Mouse (Mus musculus): ENCODE results near the gene Nfatc3. TPM values are rescaled to one million over a fixed set of nuclear protein-coding genes. Genes with fewer than 3 reads are reported as not detected.
A peak's percentile ranks its signal among the peaks of the same experiment; 100 is the strongest.

The Nfatc3 gene
- polyA plus RNA-seq, 1 experiment from 2014 or later: 7.8 TPM

DNA sequence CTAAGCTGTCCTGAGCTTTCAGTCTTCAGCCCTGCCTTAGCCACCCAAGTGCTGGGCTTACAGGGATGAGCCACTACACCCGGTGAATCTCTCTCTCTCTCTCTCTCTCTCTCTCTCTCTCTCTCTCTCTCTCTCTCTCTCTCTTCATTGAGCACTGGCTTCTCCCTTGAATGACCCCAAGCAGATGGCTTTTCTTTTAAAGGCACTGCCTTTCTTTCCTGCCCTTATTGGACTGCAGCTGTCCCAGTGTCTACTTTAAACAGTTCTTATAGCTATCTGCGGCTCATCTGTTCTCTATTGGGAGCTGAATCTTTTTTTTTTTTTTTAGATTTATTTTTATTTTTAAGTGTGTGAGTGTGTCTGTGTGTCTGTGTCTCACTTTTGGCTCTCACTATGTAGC lies 15.6 kb upstream of the Nfatc3 start:
- Histone ChIP-seq H3K27me3 (replicated peaks) (no peaks in the 10 kb centered on the region), H3K9me3 (no peaks in the 10 kb centered on the region), H3K4me1 (no peaks in the 10 kb centered on the region), H3K4me2 (no peak overlapping the region), H3K9ac (no peak overlapping the region), H3K4me3 (replicated peaks) (no peak overlapping the region), H3K36me3 (0 out of 2 replicates have a peak, but pooled peaks cover 3% of the 10 kb centered on the region), H3K27ac (no peak overlapping the region)
- 64% methylated on average over 2 of the region's 2 CpGs for WGBS
- no peak for ATAC-seq (ENCODE audit: insufficient read depth, low FRiP score, low read depth)

DNA sequence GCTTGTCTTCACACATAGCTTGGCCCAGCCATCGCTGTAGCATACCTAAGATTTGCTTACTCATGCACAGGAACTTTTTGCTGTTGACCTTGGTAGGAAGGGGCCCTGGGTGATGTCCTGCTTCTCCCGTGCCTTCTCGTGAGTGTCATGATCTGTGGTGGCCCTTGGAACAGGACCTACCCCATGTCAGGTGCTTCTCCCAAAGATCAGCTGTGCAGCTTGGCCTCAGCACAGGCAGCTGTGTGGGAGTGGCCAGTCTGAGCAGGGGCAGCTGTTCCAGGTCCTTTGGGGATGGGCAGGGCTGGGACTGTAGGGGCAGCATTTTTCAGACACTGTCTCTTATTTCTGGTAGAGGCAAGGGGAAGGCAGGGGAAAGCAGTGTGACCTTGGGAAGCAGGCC lies 14.5 kb upstream of the Nfatc3 start:
- Histone ChIP-seq H3K4me2 (no peak overlapping the region), H3K27ac (no peak overlapping the region), H3K9ac (no peak overlapping the region), H3K4me1 (no peaks in the 10 kb centered on the region), H3K36me3 (0 out of 2 replicates have a peak, but pooled peaks cover 3% of the 10 kb centered on the region), H3K9me3 (no peaks in the 10 kb centered on the region), H3K27me3 (replicated peaks) (no peaks in the 10 kb centered on the region), H3K4me3 (replicated peaks) (no peak overlapping the region)
- ATAC-seq (ENCODE audit: insufficient read depth, low FRiP score, low read depth): no peak
- WGBS: 62% methylated on average over 3 of the region's 3 CpGs

GRCm38 (mm10) chr8:106046872-106047559 lies 11.6 kb upstream of the Nfatc3 start:
- 90% methylated on average over 11 of the region's 11 CpGs for WGBS

DNA sequence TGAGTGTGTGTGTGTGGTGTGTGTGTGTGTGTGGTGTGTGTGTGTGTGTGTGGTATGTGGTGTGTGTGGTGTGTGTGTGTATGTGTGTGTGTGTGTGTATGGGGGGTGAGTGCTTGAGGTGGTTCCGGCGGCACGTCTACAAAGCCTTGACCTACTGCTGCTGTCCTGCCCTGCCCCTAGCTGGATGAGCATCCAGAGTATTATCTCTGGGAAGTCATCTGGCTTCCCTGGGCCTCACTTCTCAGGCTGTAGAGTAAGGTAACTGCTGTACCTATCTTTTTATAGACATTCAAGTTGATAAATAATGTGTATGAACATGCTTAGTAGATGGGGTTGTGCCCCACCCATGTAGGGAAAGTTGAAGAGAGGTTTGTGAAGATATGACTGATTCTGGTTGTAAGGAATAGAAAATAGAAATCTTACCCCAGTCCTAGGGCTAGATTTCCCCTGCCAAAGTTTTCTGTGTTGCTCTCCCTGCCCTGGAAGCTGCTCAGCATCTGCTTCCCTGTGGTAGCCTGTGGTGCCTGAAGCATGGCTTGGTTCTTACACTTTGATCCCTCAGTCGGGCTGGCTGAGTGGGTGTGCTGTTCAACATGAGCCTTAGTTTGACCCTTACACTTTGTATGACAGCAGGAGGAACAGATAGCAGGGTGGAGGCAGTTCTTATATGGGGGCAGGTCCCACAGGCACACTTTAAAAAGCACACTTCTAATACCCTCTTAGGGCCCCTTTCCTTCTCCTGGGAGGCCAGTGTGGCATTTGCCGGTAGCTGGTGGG lies 10.6 kb upstream of the Nfatc3 start:
- H3K27ac ChIP-seq: no peak overlapping the region

More at GRCm38 (mm10) chr8:106046872-106047559, 11.6 kb upstream of the Nfatc3 start:
- Histone ChIP-seq H3K4me3 (replicated peaks) (no peak overlapping the region), H3K9ac (no peak overlapping the region), H3K36me3 (0 out of 2 replicates have a peak, but pooled peaks cover 12% of the 10 kb centered on the region), H3K27me3 (replicated peaks) (no peaks in the 10 kb centered on the region), H3K4me2 (no peak overlapping the region), H3K9me3 (no peaks in the 10 kb centered on the region), H3K27ac (no peak overlapping the region), H3K4me1 (no peaks in the 10 kb centered on the region)
- ATAC-seq (ENCODE audit: insufficient read depth, low FRiP score, low read depth): no peak; the same call in 1 of the 2 replicates

GRCm38 (mm10) chr8:106049840-106050239 lies 8.8 kb upstream of the Nfatc3 start:
- no peak overlapping the region for H3K27ac ChIP-seq
- no peak overlapping the region for H3K4me3 ChIP-seq (replicated peaks)
- H3K9ac ChIP-seq: no peak overlapping the region
- H3K36me3 ChIP-seq: 0 out of 2 replicates have a peak, but pooled peaks cover 12% of the 10 kb centered on the region
- 80% methylated on average over 6 of the region's 6 CpGs for WGBS
- 0 out of 2 replicates have a peak, but pooled peaks cover 4% of the 10 kb centered on the region for H3K4me1 ChIP-seq
- H3K9me3 ChIP-seq: no peaks in the 10 kb centered on the region
- H3K27me3 ChIP-seq (replicated peaks): no peaks in the 10 kb centered on the region
- H3K4me2 ChIP-seq: no peak overlapping the region
- ATAC-seq (ENCODE audit: insufficient read depth, low FRiP score, low read depth): no peak

More for the DNA sequence above, 10.6 kb upstream of the Nfatc3 start:
- Histone ChIP-seq H3K36me3 (0 out of 2 replicates have a peak, but pooled peaks cover 12% of the 10 kb centered on the region), H3K9me3 (no peaks in the 10 kb centered on the region), H3K9ac (no peak overlapping the region), H3K27me3 (replicated peaks) (no peaks in the 10 kb centered on the region), H3K4me3 (replicated peaks) (no peak overlapping the region), H3K4me2 (no peak overlapping the region), H3K4me1 (no peaks in the 10 kb centered on the region)
- ATAC-seq (ENCODE audit: insufficient read depth, low FRiP score, low read depth): no peak
- 88% methylated on average over 5 of the region's 5 CpGs for WGBS

DNA sequence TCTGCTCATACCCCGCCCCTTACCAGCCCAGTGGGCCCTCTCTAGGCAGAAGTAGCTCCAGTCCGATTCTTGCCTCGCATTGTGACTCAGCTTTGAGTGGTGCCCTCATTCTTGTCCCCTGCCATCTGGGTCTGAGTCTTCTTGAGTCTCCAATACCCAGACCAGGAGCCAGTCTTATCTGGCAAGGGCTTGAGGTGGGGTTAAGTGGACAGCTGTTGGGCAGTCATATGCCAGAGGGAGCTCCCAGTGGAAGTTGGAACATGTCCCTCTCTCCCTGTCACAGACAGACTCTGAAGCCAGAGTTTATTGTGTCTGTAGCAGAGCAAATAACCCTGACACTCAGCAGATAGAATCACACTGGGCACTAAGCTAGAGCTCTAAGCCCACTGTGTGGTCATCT lies 7.6 kb upstream of the Nfatc3 start:
- H3K36me3 ChIP-seq: 0 out of 2 replicates have a peak, but pooled peaks cover 10% of the 10 kb centered on the region
- H3K27ac ChIP-seq: no peak overlapping the region
- ATAC-seq (ENCODE audit: insufficient read depth, low FRiP score, low read depth): no peak
- H3K4me1 ChIP-seq: 0 out of 2 replicates have a peak, but pooled peaks cover 8% of the 10 kb centered on the region
- no peak overlapping the region for H3K9ac ChIP-seq
- H3K9me3 ChIP-seq: no peaks in the 10 kb centered on the region
- no peaks in the 10 kb centered on the region for H3K27me3 ChIP-seq (replicated peaks)
- H3K4me3 ChIP-seq (replicated peaks): no peak overlapping the region
- no peak overlapping the region for H3K4me2 ChIP-seq
- WGBS: 91% methylated on average over 3 of the region's 3 CpGs

DNA sequence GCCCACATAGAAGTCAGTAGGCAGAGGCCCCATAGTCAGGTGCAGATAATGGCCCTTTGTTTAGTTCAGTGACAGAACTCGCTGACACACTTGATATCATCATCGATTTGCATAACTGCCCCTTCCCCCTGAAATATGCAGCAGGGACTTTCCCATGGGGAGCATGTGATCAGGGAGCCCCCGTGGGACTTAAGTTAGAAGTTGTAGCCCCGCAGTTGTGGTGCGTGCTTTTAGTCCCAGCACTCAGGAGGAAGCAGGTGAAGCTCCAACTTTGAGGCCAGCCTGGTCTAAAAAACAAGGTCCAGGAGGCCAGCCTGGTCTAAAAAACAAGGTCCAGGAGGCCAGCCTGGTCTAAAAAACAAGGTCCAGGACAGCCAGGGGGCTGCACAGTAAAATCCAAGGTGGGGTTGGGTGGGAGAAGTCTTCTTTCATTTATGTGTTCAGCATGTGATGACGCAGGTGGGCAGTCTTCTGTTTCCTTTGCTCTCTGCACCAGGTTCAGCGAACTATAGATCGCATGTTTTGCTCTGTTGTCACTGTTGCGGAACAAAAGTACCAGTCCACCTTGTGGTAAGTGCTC lies 6.0 kb upstream of the Nfatc3 start:
- ATAC-seq (ENCODE audit: insufficient read depth, low FRiP score, low read depth): no peak
- no peaks in the 10 kb centered on the region for H3K27me3 ChIP-seq (replicated peaks)
- H3K4me3 ChIP-seq (replicated peaks): no peak overlapping the region
- 0 out of 2 replicates have a peak, but pooled peaks cover 8% of the 10 kb centered on the region for H3K4me1 ChIP-seq
- no peak overlapping the region for H3K4me2 ChIP-seq
- H3K27ac ChIP-seq: no peak overlapping the region
- H3K9me3 ChIP-seq: no peaks in the 10 kb centered on the region
- no peak overlapping the region for H3K9ac ChIP-seq
- 0 out of 2 replicates have a peak, but pooled peaks cover 10% of the 10 kb centered on the region for H3K36me3 ChIP-seq
- WGBS: 86% methylated on average over 9 of the region's 9 CpGs

DNA sequence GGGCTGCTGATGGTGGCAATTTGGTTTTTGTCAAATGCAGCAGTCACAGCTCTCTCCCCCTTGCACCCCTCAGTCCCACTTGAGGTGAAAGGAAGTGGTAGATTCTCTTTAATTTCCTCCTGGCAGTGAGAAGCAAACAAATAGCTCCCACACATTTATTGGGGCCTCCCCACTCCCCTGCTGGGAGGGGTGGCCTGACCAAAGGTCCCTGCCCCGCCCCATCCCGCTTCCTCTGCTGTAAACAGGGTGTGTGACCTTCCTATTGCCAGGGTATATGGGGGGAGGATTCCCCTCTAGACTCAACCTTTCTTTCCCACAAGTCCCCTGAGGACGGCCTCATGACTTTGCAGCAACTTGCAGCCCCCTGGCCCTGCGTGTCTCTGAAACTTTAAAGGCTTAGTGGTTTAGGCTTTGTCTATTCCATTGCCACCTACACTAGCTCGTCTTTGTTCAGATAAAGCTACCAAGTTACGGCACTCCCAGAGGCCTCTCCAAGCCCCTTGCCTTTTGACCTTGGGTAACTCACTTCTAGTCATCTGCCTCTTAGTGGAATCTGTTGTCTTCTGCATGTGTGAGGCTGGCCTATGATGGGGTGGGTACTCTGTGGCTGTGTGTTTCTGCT lies 4.3 kb upstream of the Nfatc3 start:
- Histone ChIP-seq H3K4me1 (peaks cover 16% of the 10 kb centered on the region), H3K9me3 (no peaks in the 10 kb centered on the region), H3K27ac (peak overlapping the region; percentile 57; the same call in 1 of the 2 replicates), H3K27me3 (replicated peaks) (no peaks in the 10 kb centered on the region), H3K9ac (no peak overlapping the region), H3K4me3 (replicated peaks) (no peak overlapping the region), H3K4me2 (no peak overlapping the region), H3K36me3 (0 out of 2 replicates have a peak, but pooled peaks cover 10% of the 10 kb centered on the region)
- no peak for ATAC-seq (ENCODE audit: insufficient read depth, low FRiP score, low read depth)
- 39% methylated on average over 6 of the region's 6 CpGs for WGBS

DNA sequence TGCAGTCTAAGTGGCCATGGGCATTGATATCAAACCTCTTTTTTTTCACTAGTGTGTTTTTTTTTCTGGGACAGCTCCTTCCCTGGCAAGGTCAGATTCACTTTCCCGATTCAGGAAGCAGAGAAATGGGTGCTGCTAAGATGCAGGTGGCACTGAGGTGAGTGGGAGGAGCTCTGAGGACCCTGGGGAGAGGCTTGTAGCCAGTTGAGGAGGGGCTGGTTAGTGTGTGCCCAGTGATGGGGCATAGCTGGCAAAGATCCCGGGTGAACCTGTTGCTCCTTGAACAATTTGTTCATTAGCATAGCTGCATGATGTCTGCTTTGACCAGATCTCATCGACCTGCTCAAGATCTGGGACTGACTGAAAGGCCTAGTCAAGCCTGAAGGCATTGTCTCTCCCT lies 3.6 kb upstream of the Nfatc3 start:
- WGBS: 55% methylated on average over 3 of the region's 3 CpGs
- no peaks in the 10 kb centered on the region for H3K9me3 ChIP-seq
- no peaks in the 10 kb centered on the region for H3K27me3 ChIP-seq (replicated peaks)
- H3K9ac ChIP-seq: no peak overlapping the region
- H3K36me3 ChIP-seq: 0 out of 2 replicates have a peak, but pooled peaks cover 5% of the 10 kb centered on the region
- H3K4me3 ChIP-seq (replicated peaks): no peak overlapping the region
- H3K27ac ChIP-seq: peak overlapping the region; percentile 57; the same call in 1 of the 2 replicates
- peaks cover 16% of the 10 kb centered on the region for H3K4me1 ChIP-seq
- no peak for ATAC-seq (ENCODE audit: insufficient read depth, low FRiP score, low read depth)
- no peak overlapping the region for H3K4me2 ChIP-seq

DNA sequence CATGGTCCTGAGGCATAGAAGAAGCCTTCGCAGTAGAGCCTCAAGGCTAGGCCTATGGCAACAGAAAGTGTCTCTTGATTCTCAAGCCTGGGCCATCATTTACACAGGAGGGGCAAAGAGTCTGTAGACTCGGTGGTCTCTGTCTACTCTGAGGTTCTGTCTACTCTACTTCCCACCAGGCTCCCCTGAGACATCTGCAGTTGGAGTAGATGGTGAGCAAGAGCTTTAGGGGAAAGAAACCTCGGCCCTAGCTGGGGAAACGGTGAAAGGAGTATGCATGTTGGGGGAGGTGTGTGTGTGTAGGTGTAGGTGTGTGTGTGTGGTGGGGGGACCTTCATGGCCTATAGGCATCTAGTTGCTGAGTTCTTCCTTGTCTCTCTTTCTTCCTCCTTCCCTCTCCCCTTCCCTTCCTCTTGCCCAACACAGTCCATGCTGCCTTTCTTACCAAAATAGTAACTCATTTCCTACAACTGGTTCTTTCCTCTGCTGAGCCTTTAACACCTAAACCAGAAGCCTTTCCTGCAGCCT lies 2.1 kb upstream of the Nfatc3 start:
- Histone ChIP-seq H3K27ac (no peak overlapping the region), H3K4me3 (replicated peaks) (no peak overlapping the region), H3K9me3 (no peaks in the 10 kb centered on the region), H3K36me3 (0 out of 2 replicates have a peak, but pooled peaks cover 2% of the 10 kb centered on the region), H3K4me1 (peaks cover 18% of the 10 kb centered on the region), H3K9ac (no peak overlapping the region), H3K4me2 (no peak overlapping the region), H3K27me3 (replicated peaks) (no peaks in the 10 kb centered on the region)
- ATAC-seq (ENCODE audit: insufficient read depth, low FRiP score, low read depth): no peak
- WGBS: 83% methylated on average over 4 of the region's 4 CpGs

GRCm38 (mm10) chr8:106059613-106060371 lies 1.2 kb downstream of the Nfatc3 start:
- H3K4me2 ChIP-seq: peak overlapping the region; percentile 51
- H3K9me3 ChIP-seq: no peaks in the 10 kb centered on the region
- no peaks in the 10 kb centered on the region for H3K27me3 ChIP-seq (replicated peaks)
- H3K27ac ChIP-seq: peak overlapping the region; percentile 91
- peak overlapping the region; percentile 80 for H3K4me3 ChIP-seq (replicated peaks)
- H3K36me3 ChIP-seq: no peaks in the 10 kb centered on the region
- under 1% methylated on average over 81 of the region's 83 CpGs for WGBS
- peak; percentile 74 for ATAC-seq (ENCODE audit: insufficient read depth, low FRiP score, low read depth)
- peak overlapping the region; percentile 58 for H3K9ac ChIP-seq
- peaks cover 20% of the 10 kb centered on the region for H3K4me1 ChIP-seq

Measured in stomach, embryonic 15.5 days (tissue).